Mouse (Mus musculus) neural tube, embryonic 14.5 days (tissue): ENCODE data around the gene Prrx2. TPM values are rescaled to one million over a fixed set of nuclear protein-coding genes. Genes with fewer than 3 reads are reported as not detected.
"Not testable (repeated sequence)": the region's sequence is repeated elsewhere in the genome, so short reads cannot be mapped to it uniquely, and the experiment has no call there.

Experiments used
- ATAC-seq: fragments of 200-750 bp; cut with Nextera tagmentation; 2 replicates; pipeline ENCODE4 v1.8.0; 2017; ENCODE audit warnings: low read depth, mild to moderate bottlenecking, moderate TSS enrichment, moderate library complexity
- H3K27ac ChIP-seq: fragments of 300-500 bp; sonication (generic); 2 replicates; pipeline ENCODE4 v1.5.1; 2014; ENCODE audit warnings: low read depth, mild to moderate bottlenecking, control low read depth, low read length, moderate library complexity, mixed read lengths
- H3K27me3 ChIP-seq: fragments of 300-500 bp; sonication (generic); 2 replicates; pipeline ENCODE4 v1.6.1; 2014; ENCODE audit warnings: low read length; ENCODE audit not compliant: control insufficient read depth, insufficient read depth
- H3K36me3 ChIP-seq: fragments of 300-500 bp; sonication (generic); 2 replicates; pipeline ENCODE4 v1.6.1; 2014; ENCODE audit warnings: low read length, mixed read lengths; ENCODE audit not compliant: control insufficient read depth, insufficient read depth
- H3K4me1 ChIP-seq: fragments of 300-500 bp; sonication (generic); 2 replicates; pipeline ENCODE4 v1.6.1; 2014; ENCODE audit warnings: low read length; ENCODE audit not compliant: control insufficient read depth, insufficient read depth
- H3K4me2 ChIP-seq: fragments of 300-500 bp; sonication (generic); 2 replicates; pipeline ENCODE4 v1.6.1; 2014; ENCODE audit warnings: mild to moderate bottlenecking, low read depth, low read length, control low read depth
- H3K4me3 ChIP-seq: fragments of 300-500 bp; sonication (generic); 2 replicates; pipeline ENCODE4 v1.5.1; 2014; ENCODE audit warnings: low read depth, low read length, control low read depth, mixed read lengths
- H3K9ac ChIP-seq: fragments of 300-500 bp; sonication (generic); replicated peaks from 2 replicates; pipeline ENCODE4 v1.6.1; 2014; ENCODE audit warnings: low read depth, mild to moderate bottlenecking, control low read depth, low read length, mixed read lengths
- H3K9me3 ChIP-seq: fragments of 300-500 bp; sonication (generic); 2 replicates; pipeline ENCODE4 v1.6.1; 2016; ENCODE audit warnings: low read length; ENCODE audit not compliant: control insufficient read depth
- WGBS: fragments of 180-500 bp; shearing (Covaris S2); extraction: QIAGEN DNeasy Blood & Tissue Kit; methylation state at CpG from one replicate; pipeline ENCODE4 v1.1.7; 2014; 5-methylcytosine and 5-hydroxymethylcytosine counted together
- polyA plus RNA-seq: library from polyadenylated mRNA; unstranded; fragments of >200 nt; fragmentation: Nextera tagmentation; extraction: Ambion mirVana; gene quantifications from 2 replicates; pipeline ENCODE4 v1.2.1, GENCODE M21; 2014

Prrx2 gene
- polyA plus RNA-seq, 1 experiment from 2014 or later: 0.70 TPM

DNA sequence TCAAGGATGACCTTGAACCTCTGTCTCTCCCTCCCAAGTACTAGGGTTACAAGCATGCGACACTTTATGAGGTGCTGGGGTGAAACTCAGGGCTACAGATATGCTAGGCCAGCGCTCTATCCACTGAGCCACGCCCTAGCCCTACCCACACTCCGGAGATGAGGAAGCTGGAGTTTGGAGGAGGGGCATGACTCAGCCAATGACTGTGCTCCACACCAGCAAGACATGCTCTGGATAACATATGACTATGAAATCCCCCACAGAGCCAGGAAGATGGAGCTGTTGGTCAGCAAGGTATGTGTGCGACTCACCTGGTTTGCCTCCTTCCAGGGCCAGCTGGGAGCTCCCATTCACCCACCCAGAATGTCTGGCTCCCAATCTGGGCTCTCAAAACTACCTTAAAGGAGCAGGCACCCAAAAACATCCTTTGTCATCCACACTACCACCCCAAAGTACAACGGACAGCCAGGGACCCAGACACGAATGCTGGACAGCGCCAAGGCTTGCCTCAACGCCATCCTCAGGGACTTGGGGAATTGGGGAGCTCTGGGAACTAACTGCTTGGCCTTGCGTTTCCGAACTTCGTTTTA lies 94.2 kb downstream of the Prrx2 start:
- Histone ChIP-seq H3K27me3 (no peaks in the 10 kb centered on the region), H3K36me3 (no peaks in the 10 kb centered on the region), H3K4me1 (no peaks in the 10 kb centered on the region), H3K4me3 (peak overlapping the region; percentile 21; the same call in 1 of the 2 replicates), H3K4me2 (peak overlapping the region; percentile 55), H3K9me3 (no peaks in the 10 kb centered on the region), H3K9ac (peak overlapping the region; percentile 57; the same call in 1 of the 2 replicates), H3K27ac (no peak overlapping the region)
- whole genome bisulfite sequencing: 36% methylated on average over 12 of the region's 12 CpGs
- peak; percentile 29; the same call in 1 of the 2 replicates for ATAC-seq

DNA sequence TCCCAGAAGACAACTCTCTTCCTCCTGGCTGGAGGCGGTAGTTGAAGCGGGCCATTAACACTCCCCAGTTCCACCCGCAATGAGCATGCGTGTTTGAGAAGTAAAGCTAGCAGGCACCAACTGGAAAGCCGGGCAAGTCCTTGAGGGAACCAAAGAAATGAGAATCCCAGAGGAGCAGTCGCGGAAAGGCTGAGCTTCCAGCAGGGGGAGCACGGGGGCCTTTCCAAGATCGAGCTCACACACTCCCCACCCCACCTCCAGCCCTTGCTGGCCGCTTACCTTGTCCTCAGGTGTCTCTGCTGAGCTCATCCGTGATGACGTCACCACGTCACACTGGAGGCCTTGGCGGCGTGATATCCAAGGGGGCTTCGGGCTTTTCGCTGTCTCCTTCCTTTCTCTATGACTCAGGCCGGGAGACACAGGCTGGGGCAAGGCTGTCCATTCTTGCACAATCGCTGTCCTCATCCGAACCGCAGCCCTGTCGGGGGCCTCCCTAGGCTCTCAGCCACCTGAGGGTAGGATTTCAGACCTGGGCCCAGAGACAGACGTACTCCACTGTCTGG lies 94.8 kb downstream of the Prrx2 start, which contains the start of gene Ptges:
Gene Ptges (minus strand): TSS at position 381 of the 563 bp plus-strand sequence.
- no peaks in the 10 kb centered on the region for H3K4me1 ChIP-seq
- no peaks in the 10 kb centered on the region for H3K36me3 ChIP-seq
- no peaks in the 10 kb centered on the region for H3K27me3 ChIP-seq
- H3K4me2 ChIP-seq: peak within 1 kb of the TSS; percentile 55
- H3K4me3 ChIP-seq: peak within 1 kb of the TSS; percentile 21; the same call in 1 of the 2 replicates
- H3K27ac ChIP-seq: no peak within 1 kb of the TSS
- peak within 1 kb of the TSS; percentile 57; the same call in 1 of the 2 replicates for H3K9ac ChIP-seq
- WGBS: 5% methylated on average over 23 of the region's 23 CpGs
- H3K9me3 ChIP-seq: no peaks in the 10 kb centered on the region
- ATAC-seq: peak; percentile 74

DNA sequence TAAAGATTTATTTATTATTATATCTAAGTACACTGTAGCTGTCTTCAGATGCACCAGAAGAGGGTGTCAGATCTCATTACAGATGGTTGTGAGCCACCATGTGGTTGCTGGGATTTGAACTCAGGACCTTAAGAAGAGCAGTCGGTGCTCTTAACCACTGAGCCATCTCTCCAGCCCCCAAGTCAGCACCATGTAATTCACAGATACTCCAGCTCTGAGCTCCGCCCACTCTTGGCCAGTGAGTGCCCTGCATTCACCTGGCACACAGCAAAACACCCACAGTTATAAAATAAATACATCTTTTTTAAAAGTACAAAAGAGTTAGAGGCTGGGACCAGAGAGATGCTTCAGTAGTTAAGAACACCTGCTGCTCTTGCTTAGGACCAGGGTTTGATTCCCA lies 96.1 kb downstream of the Prrx2 start:
- not testable (repeated sequence) for H3K27ac ChIP-seq, H3K4me3 ChIP-seq, H3K36me3 ChIP-seq, H3K4me1 ChIP-seq, H3K27me3 ChIP-seq, H3K9me3 ChIP-seq, H3K4me2 ChIP-seq, H3K9ac ChIP-seq, ATAC-seq
- WGBS: 86% methylated on average over 2 of the region's 2 CpGs

Other genes with a start within 250 kb of the Prrx2 start
- gene Cstad, start 239.9 kb upstream of the Prrx2 start, polyA plus RNA-seq: 1.2 and 1.3 TPM in 2 replicates
- gene 1700001O22Rik, start 31.3 kb upstream of the Prrx2 start, polyA plus RNA-seq: 0.89 and 1.9 TPM in 2 replicates
- 105 and 112 TPM in 2 replicates for gene Ntmt1, start 27.1 kb upstream of the Prrx2 start, polyA plus RNA-seq
- gene Asb6, start 4.6 kb upstream of the Prrx2 start, polyA plus RNA-seq: 35.9 and 36.9 TPM in 2 replicates
- 1.6 and 1.8 TPM in 2 replicates for gene Ptges, start 94.9 kb downstream of the Prrx2 start, polyA plus RNA-seq
- 16.3 and 17.5 TPM in 2 replicates for gene Tor1b, start 118.0 kb downstream of the Prrx2 start, polyA plus RNA-seq
- gene Tor1a, start 133.0 kb downstream of the Prrx2 start, polyA plus RNA-seq: 81.5 and 93.1 TPM in 2 replicates
- 75.7 and 81.5 TPM in 2 replicates for gene BC005624, start 147.2 kb downstream of the Prrx2 start, polyA plus RNA-seq
- 32.6 and 41.5 TPM in 2 replicates for gene Usp20, start 147.3 kb downstream of the Prrx2 start, polyA plus RNA-seq